Mouse (Mus musculus) MEL (cell line): ENCODE results near the gene Mrps35. TPM values are rescaled to one million over a fixed set of nuclear protein-coding genes. Genes with fewer than 3 reads are reported as not detected.

Experiments used
- DNase-seq: peaks from one replicate; pipeline ENCODE4 v3.0.0; 2011; ENCODE audit warnings: low read depth, low spot score
- H3K27ac ChIP-seq: 2 replicates; pipeline ENCODE4 v1.5.1; 2012; ENCODE audit warnings: low read depth, mild to moderate bottlenecking, control low read depth, low read length, moderate library complexity; ENCODE audit not compliant: control insufficient read depth
- H3K27me3 ChIP-seq, 2 experiments: fragments of 150-350 bp in 1 of 2; sonication (generic) in 1 of 2; 2 replicates each; pipeline ENCODE4 v1.6.1; 2012; ENCODE audit warnings: low read length in 2 of 2, mild to moderate bottlenecking in 2 of 2, improper control_type of control experiment in 1 of 2, moderate library complexity in 1 of 2; ENCODE audit not compliant: insufficient read depth in 2 of 2, control insufficient read depth in 1 of 2
- H3K36me3 ChIP-seq, 2 experiments: 2 replicates each; pipeline ENCODE4 v1.6.1; 2012 to 2014; ENCODE audit warnings: low read length in 2 of 2, improper control_type of control experiment in 1 of 2, inconsistent platforms in 1 of 2, mild to moderate bottlenecking in 1 of 2; ENCODE audit not compliant: insufficient read depth in 2 of 2, control insufficient read depth in 1 of 2
- H3K4me1 ChIP-seq, 2 experiments: fragments of 150-350 bp in 1 of 2; sonication (generic) in 1 of 2; 2 replicates each; pipeline ENCODE4 v1.6.1; 2012; ENCODE audit warnings: low read length in 2 of 2, improper control_type of control experiment in 1 of 2, mild to moderate bottlenecking in 1 of 2; ENCODE audit not compliant: insufficient read depth in 2 of 2, control insufficient read depth in 1 of 2
- H3K4me3 ChIP-seq, 2 experiments: fragments of 150-350 bp in 1 of 2; sonication (generic) in 1 of 2; 2 replicates each; pipeline ENCODE4 v1.5.1; 2012; ENCODE audit warnings: low read depth in 2 of 2, low read length in 2 of 2, mild to moderate bottlenecking in 2 of 2, moderate library complexity in 2 of 2, control low read depth in 1 of 2, improper control_type of control experiment in 1 of 2; ENCODE audit not compliant: control insufficient read depth in 1 of 2, insufficient read depth in 1 of 2
- H3K79me2 ChIP-seq: 2 replicates; pipeline ENCODE4 v1.6.1; 2012; ENCODE audit warnings: mild to moderate bottlenecking, low read length, moderate library complexity; ENCODE audit not compliant: control insufficient read depth, poor library complexity, insufficient read depth
- H3K9ac ChIP-seq: 2 replicates; pipeline ENCODE4 v1.6.1; 2012; ENCODE audit warnings: low read depth, mild to moderate bottlenecking, control low read depth, low read length, moderate library complexity; ENCODE audit not compliant: control insufficient read depth, poor library complexity, severe bottlenecking
- H3K9me3 ChIP-seq: fragments of 150-350 bp; sonication (generic); replicated peaks from 2 replicates; pipeline ENCODE4 v1.6.1; 2012; ENCODE audit warnings: mild to moderate bottlenecking, low read length, improper control_type of control experiment, moderate library complexity; ENCODE audit not compliant: insufficient read depth
- CHD2 ChIP-seq: IDR thresholded peaks from 2 replicates; pipeline ENCODE4 v1.6.1; 2011; ENCODE audit warnings: low read length, improper control_type of control experiment
- CTCF ChIP-seq, 3 experiments: IDR thresholded peaks in 2 of 3; conservative IDR thresholded peaks in 1 of 3; 2 replicates each; pipeline ENCODE4 v1.5.1; 2011 to 2012; ENCODE audit warnings: low read length in 3 of 3, low read depth in 2 of 3, mild to moderate bottlenecking in 2 of 3, improper control_type of control experiment in 1 of 3, inconsistent platforms in 1 of 3, mixed read lengths in 1 of 3, moderate library complexity in 1 of 3; ENCODE audit not compliant: control insufficient read depth in 1 of 3, insufficient read depth in 1 of 3, poor library complexity in 1 of 3, severe bottlenecking in 1 of 3
- E2F4 ChIP-seq: IDR thresholded peaks from 2 replicates; pipeline ENCODE4 v1.6.1; 2011; ENCODE audit warnings: low read depth, low read length, improper control_type of control experiment, borderline replicate concordance
- ELF1 ChIP-seq: IDR thresholded peaks from 2 replicates; pipeline ENCODE4 v1.6.1; 2014; ENCODE audit warnings: low read depth, mild to moderate bottlenecking, inconsistent platforms, low read length, improper control_type of control experiment, moderate library complexity
- EP300 ChIP-seq, 2 experiments: IDR thresholded peaks; 2 replicates each; pipeline ENCODE4 v1.6.1; 2011; ENCODE audit warnings: improper control_type of control experiment in 2 of 2, low read length in 2 of 2, low read depth in 1 of 2, mild to moderate bottlenecking in 1 of 2
- GATA1 ChIP-seq: IDR thresholded peaks from 2 replicates; pipeline ENCODE4 v1.6.1; 2011; ENCODE audit warnings: low read depth, low read length, improper control_type of control experiment
- MAFK ChIP-seq: IDR thresholded peaks from 2 replicates; pipeline ENCODE4 v1.6.1; 2011; ENCODE audit warnings: low read depth, mild to moderate bottlenecking, low read length, improper control_type of control experiment, borderline replicate concordance
- MAZ ChIP-seq: IDR thresholded peaks from 2 replicates; pipeline ENCODE4 v1.6.1; 2012; ENCODE audit warnings: low read depth, mild to moderate bottlenecking, inconsistent platforms, low read length, improper control_type of control experiment
- MEF2A ChIP-seq: IDR thresholded peaks from 2 replicates; pipeline ENCODE4 v1.6.1; 2014; ENCODE audit warnings: low read depth, mild to moderate bottlenecking, inconsistent platforms, low read length, improper control_type of control experiment; ENCODE audit not compliant: poor library complexity, insufficient replicate concordance, severe bottlenecking; ENCODE audit errors: extremely low read depth
- MXI1 ChIP-seq: IDR thresholded peaks from 2 replicates; pipeline ENCODE4 v1.6.1; 2011; ENCODE audit warnings: mild to moderate bottlenecking, low read depth, low read length, improper control_type of control experiment
- MYB ChIP-seq: IDR thresholded peaks from 2 replicates; pipeline ENCODE4 v1.6.1; 2011; ENCODE audit warnings: mild to moderate bottlenecking, low read depth, low read length, improper control_type of control experiment
- MYC ChIP-seq: IDR thresholded peaks from 2 replicates; pipeline ENCODE4 v1.6.1; 2011; ENCODE audit warnings: low read depth, mild to moderate bottlenecking, low read length, improper control_type of control experiment, moderate library complexity
- NRF1 ChIP-seq: IDR thresholded peaks from 2 replicates; pipeline ENCODE4 v1.6.1; 2014; ENCODE audit warnings: low read depth, mild to moderate bottlenecking, inconsistent platforms, low read length, improper control_type of control experiment, moderate library complexity; ENCODE audit not compliant: poor library complexity, insufficient read depth, severe bottlenecking
- POLR2AphosphoS5 ChIP-seq: IDR thresholded peaks from 2 replicates; pipeline ENCODE4 v1.6.1; 2012; ENCODE audit warnings: low read depth, borderline replicate concordance, mild to moderate bottlenecking, inconsistent platforms, low read length, moderate library complexity, mixed read lengths
- RAD21 ChIP-seq: IDR thresholded peaks from 2 replicates; pipeline ENCODE4 v1.6.1; 2011; ENCODE audit warnings: mild to moderate bottlenecking, low read depth, low read length, improper control_type of control experiment
- RCOR1 ChIP-seq: IDR thresholded peaks from 2 replicates; pipeline ENCODE4 v1.6.1; 2012; ENCODE audit warnings: low read depth, mild to moderate bottlenecking, inconsistent platforms, low read length, improper control_type of control experiment
- SMC3 ChIP-seq: IDR thresholded peaks from 2 replicates; pipeline ENCODE4 v1.6.1; 2011; ENCODE audit warnings: low read depth, low read length, improper control_type of control experiment
- TAL1 ChIP-seq: IDR thresholded peaks from 2 replicates; pipeline ENCODE4 v1.6.1; 2012; ENCODE audit warnings: mild to moderate bottlenecking, inconsistent platforms, low read length, moderate library complexity, mixed read lengths
- UBTF ChIP-seq: IDR thresholded peaks from 2 replicates; pipeline ENCODE4 v1.6.1; 2012; ENCODE audit warnings: low read depth, mild to moderate bottlenecking, inconsistent platforms, low read length, improper control_type of control experiment, moderate library complexity, borderline replicate concordance; ENCODE audit not compliant: insufficient read depth
- USF1 ChIP-seq: IDR thresholded peaks from 2 replicates; pipeline ENCODE4 v1.6.1; 2014; ENCODE audit warnings: low read depth, mild to moderate bottlenecking, inconsistent platforms, low read length, improper control_type of control experiment, moderate library complexity
- ZMIZ1 ChIP-seq: IDR thresholded peaks from 2 replicates; pipeline ENCODE4 v1.6.1; 2012; ENCODE audit warnings: low read depth, mild to moderate bottlenecking, inconsistent platforms, low read length, improper control_type of control experiment, moderate library complexity
- polyA plus RNA-seq, 2 experiments: library from polyadenylated mRNA; stranded (reverse) in 1 of 2; unstranded in 1 of 2; fragments of >175 nt in 1 of 2; fragments of >200 nt in 1 of 2; gene quantifications; 2 replicates each; pipeline versions ENCODE4 v1.2.1 to v1.2.4; 2012; ENCODE audit warnings: low replicate concordance in 2 of 2, low read depth in 1 of 2; ENCODE audit not compliant: insufficient read length in 2 of 2, insufficient read depth in 1 of 2, missing spikeins in 1 of 2
- total RNA-seq: library from RNA; depleted of rRNA; stranded (reverse); fragments of 300-350 nt; gene quantifications from 2 replicates; pipeline ENCODE4 v1.2.3, GENCODE M21; 2012

The Mrps35 gene
- total and polyA plus RNA-seq, 3 experiments, result 99.0 to 148 TPM; not detected in 1

GRCm38 (mm10) chr6:147099458-147100277 is 57.1 kb downstream of the Mrps35 start:
- TF ChIP-seq ELF1, result no peak
- no peak for TF ChIP-seq POLR2AphosphoS5
- TF ChIP-seq MEF2A, result no peak
- TF ChIP-seq MYB, result no peak
- TF ChIP-seq UBTF, result no peak
- no peak for TF ChIP-seq EP300 (IDR thresholded peaks at IDR 0.05; ENCODE audit: low read depth in 1 of 2, low read length in 2 of 2)
- no peak for TF ChIP-seq GATA1
- no peak for TF ChIP-seq SMC3
- no peak for TF ChIP-seq CTCF (IDR thresholded peaks at IDR 0.05 in 2 of 3, conservative IDR thresholded peaks at IDR 0.05 in 1 of 3; ENCODE audit: control insufficient read depth in 1 of 3, insufficient read depth in 1 of 3, low read depth in 2 of 3, low read length in 3 of 3, poor library complexity in 1 of 3, severe bottlenecking in 1 of 3)
- TF ChIP-seq NRF1, result no peak
- TF ChIP-seq CHD2, result no peak
- no peak for TF ChIP-seq MAFK
- TF ChIP-seq TAL1, result no peak
- TF ChIP-seq MAZ, result no peak
- no peak for TF ChIP-seq USF1
- H3K27ac ChIP-seq, result no peak overlapping the region
- peaks cover 7 to 15% of the 10 kb centered on the region in 2 experiments for H3K36me3 ChIP-seq
- H3K27me3 ChIP-seq, result no peaks in the 10 kb centered on the region
- DNase-seq, result no peak
- H3K9me3 ChIP-seq, result no peaks in the 10 kb centered on the region
- H3K4me3 ChIP-seq, result no peak overlapping the region
- no peak overlapping the region for H3K9ac ChIP-seq
- peaks cover 0 to 2% of the 10 kb centered on the region in 2 experiments; a peak in 2 of 4 replicates for H3K4me1 ChIP-seq
- peaks cover 28% of the 10 kb centered on the region for H3K79me2 ChIP-seq

GRCm38 (mm10) chr6:147102293-147102692 is 59.7 kb downstream of the Mrps35 start:
- peaks cover 12% of the 10 kb centered on the region; the same call in 1 of the 2 replicates for H3K79me2 ChIP-seq
- no peak overlapping the region for H3K27ac ChIP-seq
- H3K4me3 ChIP-seq, result no peak overlapping the region
- H3K36me3 ChIP-seq, result peaks cover 0 to 13% of the 10 kb centered on the region in 2 experiments; a peak in 2 of 4 replicates
- TF ChIP-seq E2F4 (no peak), POLR2AphosphoS5 (no peak), MYB (no peak), MXI1 (no peak), EP300 (IDR thresholded peaks at IDR 0.05; ENCODE audit: low read depth in 1 of 2, low read length in 2 of 2) (no peak), UBTF (no peak), MYC (no peak), ZMIZ1 (no peak), RCOR1 (no peak), RAD21 (peak; percentile 13), CTCF (IDR thresholded peaks at IDR 0.05 in 2 of 3, conservative IDR thresholded peaks at IDR 0.05 in 1 of 3; ENCODE audit: control insufficient read depth in 1 of 3, insufficient read depth in 1 of 3, low read depth in 2 of 3, low read length in 3 of 3, poor library complexity in 1 of 3, severe bottlenecking in 1 of 3) (peak in 1 of 3 experiments; percentile 18; a peak in 1 of 6 replicates)
- TF ChIP-seq, all 39 proteins: peak for 2
- DNase-seq, result no peak
- no peaks in the 10 kb centered on the region; a peak in 2 of 4 replicates for H3K4me1 ChIP-seq
- H3K9ac ChIP-seq, result no peak overlapping the region
- no peaks in the 10 kb centered on the region for H3K9me3 ChIP-seq
- no peaks in the 10 kb centered on the region for H3K27me3 ChIP-seq
